Mouse (Mus musculus) lung, embryonic 14.5 days (tissue): ENCODE measurements around the gene Ndufa9. TPM values are rescaled to one million over a fixed set of nuclear protein-coding genes. Genes with fewer than 3 reads are reported as not detected.

Source experiments
- ATAC-seq: fragments of 200-750 bp; cut with Nextera tagmentation; 2 replicates; pipeline ENCODE4 v1.8.0; 2017; ENCODE audit warnings: mild to moderate bottlenecking, moderate TSS enrichment, moderate library complexity; ENCODE audit not compliant: insufficient read depth
- DNase-seq: peaks from one replicate; pipeline ENCODE4 v3.0.0-alpha.2; 2015
- H3K27ac ChIP-seq: fragments of 300-500 bp; sonication (generic); 2 replicates; pipeline ENCODE4 v1.5.1; 2014; ENCODE audit warnings: low read depth, mild to moderate bottlenecking, moderate library complexity
- H3K27me3 ChIP-seq: fragments of 300-500 bp; sonication (generic); 2 replicates; pipeline ENCODE4 v1.6.1; 2014; ENCODE audit warnings: low read length, control low read depth; ENCODE audit not compliant: insufficient read depth
- H3K36me3 ChIP-seq: fragments of 300-500 bp; sonication (generic); 2 replicates; pipeline ENCODE4 v1.6.1; 2014; ENCODE audit warnings: control low read depth; ENCODE audit not compliant: insufficient read depth
- H3K4me1 ChIP-seq: fragments of 300-500 bp; sonication (generic); 2 replicates; pipeline ENCODE4 v1.6.1; 2014; ENCODE audit warnings: antibody characterized with exemption, control low read depth; ENCODE audit not compliant: insufficient read depth
- H3K4me2 ChIP-seq: fragments of 300-500 bp; sonication (generic); 2 replicates; pipeline ENCODE4 v1.6.1; 2014; ENCODE audit warnings: mild to moderate bottlenecking
- H3K4me3 ChIP-seq: fragments of 300-500 bp; sonication (generic); 2 replicates; pipeline ENCODE4 v1.5.1; 2014; ENCODE audit warnings: low read depth, low read length
- H3K9ac ChIP-seq: fragments of 300-500 bp; sonication (generic); 2 replicates; pipeline ENCODE4 v1.6.1; 2014
- H3K9me3 ChIP-seq: fragments of 300-500 bp; sonication (generic); 2 replicates; pipeline ENCODE4 v1.6.1; 2016; ENCODE audit warnings: low read depth, low read length, control low read depth
- CTCF ChIP-seq: IDR thresholded peaks from 2 replicates; pipeline ENCODE4 v1.5.1; 2016; ENCODE audit warnings: antibody characterized with exemption, low read depth
- WGBS: fragments of 180-500 bp; shearing (Covaris S2); extraction: QIAGEN DNeasy Blood & Tissue Kit; methylation state at CpG from one replicate; pipeline ENCODE4 v1.1.7; 2014; 5-methylcytosine and 5-hydroxymethylcytosine counted together
- polyA plus RNA-seq: library from polyadenylated mRNA; unstranded; fragments of >200 nt; fragmentation: Nextera tagmentation; extraction: Ambion mirVana; gene quantifications from 2 replicates; pipeline ENCODE4 v1.2.1, GENCODE M21; 2014

The Ndufa9 gene
- polyA plus RNA-seq: 182 and 196 TPM in 2 replicates

DNA sequence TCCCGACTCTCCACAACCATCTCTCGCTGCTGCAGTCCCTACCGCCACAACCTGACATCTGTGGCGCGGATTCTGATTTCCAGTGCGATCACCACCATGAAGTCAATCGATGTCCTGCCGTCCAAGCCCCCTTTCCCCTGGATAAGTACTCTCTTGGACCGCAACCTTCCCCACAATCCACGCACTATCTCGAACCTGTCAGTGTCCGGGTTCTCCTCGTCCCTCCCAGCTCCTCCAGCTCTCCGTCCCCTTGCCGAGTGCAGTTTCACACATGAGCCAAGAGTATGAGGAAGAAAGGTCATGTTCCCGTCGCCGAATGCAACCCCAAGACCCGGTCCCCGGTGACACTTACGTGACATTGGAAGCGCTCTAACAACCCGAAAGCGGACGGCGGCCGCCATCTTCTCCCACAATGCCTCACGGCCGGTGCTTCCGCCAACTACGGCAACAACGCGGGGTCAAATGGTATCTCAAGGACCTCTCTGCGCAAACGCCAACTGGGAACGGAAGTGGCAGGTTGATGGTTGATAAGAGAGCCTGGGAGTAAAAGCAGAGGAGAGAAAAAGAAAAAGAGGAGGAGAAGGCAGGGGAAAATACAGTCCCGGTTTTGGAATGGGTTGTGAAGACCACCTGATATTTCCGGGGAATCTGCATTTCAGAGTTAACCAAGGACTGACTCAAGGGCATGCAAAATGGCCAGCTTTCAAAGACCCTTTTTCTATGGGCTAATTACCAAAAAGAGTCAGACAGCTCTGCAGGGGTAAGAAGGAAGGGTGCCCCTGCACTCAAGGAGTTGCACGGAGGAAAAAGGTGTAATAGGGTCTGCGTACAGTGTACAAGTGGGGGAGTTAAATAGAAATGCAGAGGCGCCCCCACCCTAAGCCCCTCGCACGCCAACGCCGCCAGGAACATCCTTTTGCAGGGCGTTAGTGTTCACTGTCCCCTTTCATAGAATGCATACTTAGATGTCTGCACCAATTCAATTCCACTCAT lies at the start of gene Ndufa9:
Gene Ndufa9, minus strand, starts transcription at position 425 of the 993 bp plus-strand sequence.
- peak within 1 kb of the TSS; percentile 69 for H3K4me3 ChIP-seq
- ATAC-seq: peak; percentile 91
- 4% methylated on average over 46 of the region's 46 CpGs for WGBS

GRCm38 (mm10) chr6:126877118-126877517 lies 28.2 kb upstream of the Ndufa9 start:
- no peak overlapping the region for H3K4me2 ChIP-seq
- H3K4me3 ChIP-seq: no peak overlapping the region
- H3K4me1 ChIP-seq: no peaks in the 10 kb centered on the region
- DNase-seq (no peak), ATAC-seq (no peak)
- no peaks in the 10 kb centered on the region for H3K36me3 ChIP-seq
- H3K9me3 ChIP-seq: no peaks in the 10 kb centered on the region
- no peak for TF ChIP-seq CTCF
- H3K27me3 ChIP-seq: no peaks in the 10 kb centered on the region
- H3K9ac ChIP-seq: no peak overlapping the region
- 76% methylated on average over 8 of the region's 8 CpGs for WGBS
- no peak overlapping the region for H3K27ac ChIP-seq

More for the DNA sequence above, at the start of gene Ndufa9:
- H3K27me3 ChIP-seq: no peaks in the 10 kb centered on the region
- H3K4me1 ChIP-seq: peaks cover 6% of the 10 kb centered on the region
- H3K9me3 ChIP-seq: no peaks in the 10 kb centered on the region
- peaks cover 3% of the 10 kb centered on the region for H3K36me3 ChIP-seq
- H3K9ac ChIP-seq: peak within 1 kb of the TSS; percentile 76
- no peak for TF ChIP-seq CTCF
- peak within 1 kb of the TSS; percentile 82 for H3K4me2 ChIP-seq
- H3K27ac ChIP-seq: no peak within 1 kb of the TSS
- peak; percentile 97 for DNase-seq

GRCm38 (mm10) chr6:126852881-126853280 lies 3.9 kb upstream of the Ndufa9 start, which contains the start of gene Akap3:
TSS of gene Akap3 (plus strand) at chr6:126853098.
- Histone ChIP-seq H3K4me1 (peaks cover 3% of the 10 kb centered on the region), H3K4me3 (no peak within 1 kb of the TSS), H3K9me3 (no peaks in the 10 kb centered on the region), H3K36me3 (no peaks in the 10 kb centered on the region), H3K27ac (no peak within 1 kb of the TSS), H3K27me3 (no peaks in the 10 kb centered on the region), H3K9ac (no peak within 1 kb of the TSS), H3K4me2 (no peak within 1 kb of the TSS)
- no peak for TF ChIP-seq CTCF
- DNase-seq (no peak), ATAC-seq (no peak)

- Histone ChIP-seq H3K4me3 (no peak overlapping the region), H3K27me3 (no peaks in the 10 kb centered on the region), H3K4me2 (no peak overlapping the region), H3K36me3 (peaks cover 92% of the 10 kb centered on the region), H3K4me1 (no peaks in the 10 kb centered on the region), H3K9ac (no peak overlapping the region), H3K27ac (no peak overlapping the region), H3K9me3 (no peaks in the 10 kb centered on the region)
- no peak for ATAC-seq
- no peak for TF ChIP-seq CTCF
- DNase-seq: no peak
- WGBS: 76% methylated on average over 8 of the region's 8 CpGs
Observed at GRCm38 (mm10) chr6:126836628-126837027, 12.3 kb downstream of the Ndufa9 start.

DNA sequence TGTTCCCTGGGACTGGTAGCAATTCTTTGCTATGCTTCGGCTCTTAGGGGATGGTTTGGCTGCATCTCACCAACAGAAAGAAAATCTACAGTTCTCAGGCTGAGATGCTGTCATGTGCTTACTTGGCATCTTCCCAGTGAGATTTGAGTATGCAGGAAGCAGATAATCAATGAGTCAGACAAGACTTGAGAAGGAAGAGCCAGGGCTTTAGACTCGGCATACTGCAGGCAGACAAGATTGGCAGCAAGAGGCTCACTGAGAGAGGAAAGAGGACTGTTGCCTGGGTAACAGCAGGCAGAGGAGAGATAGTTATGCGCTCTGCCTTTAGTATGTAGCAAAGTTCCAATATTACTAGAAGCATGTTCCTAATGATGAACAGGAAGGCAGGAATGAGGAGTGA lies 25.8 kb downstream of the Ndufa9 start:
- no peaks in the 10 kb centered on the region for H3K4me1 ChIP-seq
- 84% methylated on average over 3 of the region's 3 CpGs for WGBS

DNA sequence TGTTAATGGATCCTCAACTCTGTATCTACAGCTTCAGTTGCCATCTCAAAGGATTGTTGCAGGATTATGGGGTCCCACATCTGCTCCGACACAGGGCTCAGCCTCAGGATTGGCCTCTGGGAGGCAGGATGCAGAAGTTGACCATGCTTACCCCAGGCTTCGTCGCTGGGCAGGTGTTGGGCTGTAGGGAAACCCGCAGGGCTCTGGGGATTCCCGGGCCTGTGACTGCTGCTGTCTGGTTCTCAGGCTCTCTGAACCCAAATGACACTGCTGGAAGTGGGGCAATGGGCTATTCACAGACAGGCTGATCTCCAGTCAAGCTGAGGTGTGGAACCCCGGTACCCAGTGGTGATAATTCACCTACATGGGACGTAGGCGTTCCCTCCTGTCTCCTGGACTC lies 32.6 kb downstream of the Ndufa9 start:
- Histone ChIP-seq H3K36me3 (peaks cover 6% of the 10 kb centered on the region), H3K9me3 (no peaks in the 10 kb centered on the region), H3K4me2 (no peak overlapping the region), H3K4me1 (no peaks in the 10 kb centered on the region), H3K9ac (no peak overlapping the region), H3K27ac (no peak overlapping the region), H3K27me3 (no peaks in the 10 kb centered on the region), H3K4me3 (no peak overlapping the region)
- WGBS: 84% methylated on average over 8 of the region's 8 CpGs
- DNase-seq: no peak
- TF ChIP-seq CTCF: no peak
- no peak for ATAC-seq

More for the DNA sequence above, 25.8 kb downstream of the Ndufa9 start:
- peaks cover 64% of the 10 kb centered on the region for H3K36me3 ChIP-seq
- no peaks in the 10 kb centered on the region for H3K27me3 ChIP-seq
- H3K27ac ChIP-seq: no peak overlapping the region
- ATAC-seq (no peak), DNase-seq (no peak)
- H3K4me3 ChIP-seq: no peak overlapping the region
- no peak for TF ChIP-seq CTCF
- no peak overlapping the region for H3K4me2 ChIP-seq
- H3K9ac ChIP-seq: no peak overlapping the region
- H3K9me3 ChIP-seq: no peaks in the 10 kb centered on the region

DNA sequence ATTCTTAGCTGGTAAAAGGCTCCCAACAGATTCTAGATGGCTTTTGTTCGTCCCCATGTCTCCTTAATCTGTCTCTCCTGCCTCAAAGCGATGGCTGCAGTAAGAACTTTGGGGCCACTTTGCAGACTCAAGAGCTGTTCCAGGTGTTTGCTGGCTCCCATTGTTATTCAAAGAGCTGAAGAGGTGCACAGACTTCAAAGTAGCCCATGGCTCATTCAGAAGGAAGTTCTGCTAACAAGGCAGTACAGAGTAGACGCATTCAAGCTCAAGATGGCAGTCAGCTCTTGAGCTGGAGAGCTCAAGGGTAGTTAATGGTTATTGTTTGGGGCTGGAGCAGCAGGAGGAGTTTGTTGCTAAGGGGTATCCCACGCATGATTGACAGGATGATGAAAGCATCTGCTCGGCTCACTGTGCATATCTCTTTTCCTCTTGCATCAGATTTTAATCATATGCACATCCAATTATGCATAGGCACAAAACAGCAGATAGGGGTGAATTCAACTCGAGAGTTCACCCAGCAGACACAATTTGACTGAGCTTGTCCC lies 33.7 kb downstream of the Ndufa9 start:
- Histone ChIP-seq H3K27me3 (no peaks in the 10 kb centered on the region), H3K27ac (no peak overlapping the region), H3K4me1 (no peaks in the 10 kb centered on the region), H3K4me3 (no peak overlapping the region), H3K36me3 (no peaks in the 10 kb centered on the region), H3K4me2 (no peak overlapping the region), H3K9me3 (no peaks in the 10 kb centered on the region), H3K9ac (no peak overlapping the region)
- DNase-seq (no peak), ATAC-seq (no peak)
- 53% methylated on average over 6 of the region's 6 CpGs for WGBS
- no peak for TF ChIP-seq CTCF
